Mouse (Mus musculus) E14TG2a.4 (cell line): ENCODE measurements around the gene Mast3.

Experiments
- H3K27me3 ChIP-seq: 2 replicates; pipeline ENCODE4 v1.6.1; 2014; ENCODE audit warnings: low read length, control low read depth; ENCODE audit not compliant: insufficient read depth
- H3K36me3 ChIP-seq: 2 replicates; pipeline ENCODE4 v1.6.1; 2014; ENCODE audit warnings: low read length, control low read depth; ENCODE audit not compliant: insufficient read depth
- H3K4me1 ChIP-seq: replicated peaks from 2 replicates; pipeline ENCODE4 v1.6.1; 2014; ENCODE audit warnings: low read depth, low read length, control low read depth
- H3K4me3 ChIP-seq: replicated peaks from 2 replicates; pipeline ENCODE4 v1.5.1; 2014; ENCODE audit warnings: mild to moderate bottlenecking, low read length
- H3K9me3 ChIP-seq: 2 replicates; pipeline ENCODE4 v1.6.1; 2014; ENCODE audit warnings: low read length, control low read depth
- CTCF ChIP-seq: conservative IDR thresholded peaks from 2 replicates; pipeline ENCODE4 v1.5.1; 2014; ENCODE audit warnings: low read length
- NANOG ChIP-seq: IDR thresholded peaks from 2 replicates; pipeline ENCODE4 v1.6.1; 2014; ENCODE audit warnings: borderline replicate concordance, low read length, mixed read lengths
- POU5F1 ChIP-seq: IDR thresholded peaks from 2 replicates; pipeline ENCODE4 v1.6.1; 2014; ENCODE audit warnings: low read length, borderline replicate concordance

Mast3 gene

DNA sequence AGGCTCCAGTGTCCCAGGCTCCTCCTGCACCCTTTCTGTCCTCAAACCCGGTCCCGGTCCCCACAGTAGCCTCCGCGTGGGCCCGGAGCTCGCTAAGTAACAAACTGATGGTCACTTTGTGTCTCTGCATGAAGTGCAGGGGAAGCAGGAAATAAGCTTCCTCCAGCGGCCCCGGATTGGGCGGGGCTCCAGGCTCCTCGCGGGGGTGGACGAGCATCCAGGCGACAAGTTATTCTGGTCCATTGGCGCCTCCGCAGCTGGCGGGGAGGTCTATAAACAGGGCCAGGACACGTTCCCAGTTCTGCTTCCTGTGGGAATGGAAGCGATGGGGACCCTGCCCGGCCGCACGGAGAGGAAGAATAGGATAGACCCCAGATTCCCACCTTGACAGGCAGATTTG is 51.7 kb downstream of the Mast3 start:
- Histone ChIP-seq H3K4me1 (peaks cover 62% of the 10 kb centered on the region), H3K4me3 (peak overlapping the region; percentile 69), H3K36me3 (peaks cover 23% of the 10 kb centered on the region), H3K9me3 (no peaks in the 10 kb centered on the region), H3K27me3 (peaks cover 21% of the 10 kb centered on the region)
- no peak for TF ChIP-seq CTCF
- no peak for TF ChIP-seq NANOG
- TF ChIP-seq POU5F1 = no peak

DNA sequence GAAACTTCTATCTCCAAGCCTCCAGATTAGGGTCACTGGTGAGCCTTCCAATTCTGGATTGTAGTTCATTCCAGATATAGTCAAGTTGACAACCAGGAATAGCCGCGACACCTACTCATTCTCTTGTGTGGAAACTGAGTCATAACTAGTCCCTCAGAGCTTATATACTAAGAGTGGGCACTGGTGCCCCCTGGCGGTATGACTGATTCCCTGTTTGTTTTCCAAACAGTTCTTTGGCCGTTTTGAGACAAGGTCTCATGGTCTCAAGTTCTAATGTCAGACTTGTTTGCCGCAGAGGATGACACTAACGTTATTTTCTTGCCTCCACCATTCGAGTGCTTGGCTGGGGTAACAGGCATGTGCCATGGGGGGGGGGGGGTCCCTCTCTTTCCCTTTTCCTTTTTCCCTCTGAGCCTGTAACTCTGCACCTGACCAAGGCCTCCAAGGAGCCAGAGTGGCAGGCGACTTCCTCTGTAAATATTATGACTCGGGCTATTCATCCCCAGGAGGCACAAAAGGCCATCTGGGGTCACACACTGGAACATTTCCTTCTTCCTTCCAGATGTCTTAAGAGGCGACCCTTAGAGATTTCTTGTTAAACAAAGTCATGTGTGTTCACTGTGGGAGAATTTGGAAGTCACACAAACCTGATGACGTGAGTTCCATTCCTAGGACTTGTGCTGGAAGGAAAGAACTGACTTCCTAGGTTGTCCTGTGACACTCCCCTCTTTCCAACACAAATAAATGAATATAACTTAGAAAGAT is 52.7 kb downstream of the Mast3 start:
- peak overlapping the region; percentile 69; the same call in 1 of the 2 replicates for H3K4me3 ChIP-seq
- H3K27me3 ChIP-seq = peaks cover 31% of the 10 kb centered on the region
- no peaks in the 10 kb centered on the region for H3K9me3 ChIP-seq
- H3K36me3 ChIP-seq = peaks cover 13% of the 10 kb centered on the region
- TF ChIP-seq NANOG (no peak), CTCF (peak; percentile 78)
- H3K4me1 ChIP-seq = peaks cover 64% of the 10 kb centered on the region

DNA sequence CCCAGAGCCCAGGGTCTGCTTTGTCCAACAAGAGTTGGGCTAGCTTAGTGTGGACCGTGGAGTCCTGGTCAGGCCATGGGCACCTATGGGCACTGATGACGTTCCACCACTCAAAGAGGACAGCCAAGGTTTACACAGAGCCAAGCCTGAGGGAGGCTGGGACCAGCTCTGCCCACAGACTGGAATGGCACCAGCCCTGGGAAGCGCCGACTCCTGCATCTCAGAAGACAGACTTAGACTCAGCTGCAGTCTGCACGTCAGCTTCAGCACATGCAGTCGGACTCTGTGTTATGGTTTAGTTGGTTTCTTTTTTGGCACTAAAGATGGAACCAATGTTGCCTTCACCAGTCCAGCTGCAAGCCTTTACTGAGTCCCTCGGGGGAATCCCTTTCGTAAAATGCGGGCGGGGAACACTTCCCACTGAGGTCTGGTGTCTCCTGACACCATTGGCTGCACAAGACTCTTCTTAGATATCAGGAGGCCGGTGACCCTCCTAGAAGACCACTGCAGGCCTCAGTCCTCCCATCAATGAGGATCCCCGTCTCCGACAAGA is 54.6 kb downstream of the Mast3 start:
- Histone ChIP-seq H3K36me3 (no peaks in the 10 kb centered on the region), H3K4me3 (no peak overlapping the region), H3K27me3 (peaks cover 50% of the 10 kb centered on the region), H3K9me3 (no peaks in the 10 kb centered on the region), H3K4me1 (peaks cover 68% of the 10 kb centered on the region)
- no peak for TF ChIP-seq POU5F1
- no peak for TF ChIP-seq CTCF
- no peak for TF ChIP-seq NANOG

DNA sequence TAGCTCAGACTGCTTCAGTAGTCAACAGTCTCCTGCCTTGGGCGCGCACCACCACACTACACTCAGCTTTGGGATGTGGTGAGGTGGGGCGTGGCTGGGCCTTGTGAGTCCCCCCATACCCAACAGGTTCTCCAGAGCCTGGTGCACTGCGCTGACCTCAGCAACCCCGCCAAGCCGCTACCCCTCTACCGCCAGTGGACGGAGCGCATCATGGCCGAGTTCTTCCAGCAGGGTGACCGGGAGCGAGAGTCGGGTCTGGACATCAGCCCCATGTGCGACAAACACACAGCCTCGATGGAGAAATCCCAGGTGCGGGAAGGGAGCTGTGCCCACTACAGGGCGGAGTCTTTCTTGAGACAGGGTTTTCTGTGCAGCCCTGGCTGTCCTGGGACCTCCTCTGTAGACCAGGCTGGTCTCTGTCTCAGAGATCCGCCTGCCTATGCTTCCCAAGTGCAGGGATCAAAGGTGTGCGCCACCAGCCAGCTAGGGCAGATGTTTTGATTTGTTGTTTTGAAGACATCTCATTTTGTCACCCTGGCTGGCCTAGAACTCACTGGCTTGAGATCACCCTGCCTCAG is 55.7 kb downstream of the Mast3 start:
- Histone ChIP-seq H3K4me3 (peak overlapping the region; percentile 50), H3K36me3 (no peaks in the 10 kb centered on the region), H3K4me1 (peaks cover 73% of the 10 kb centered on the region), H3K27me3 (peaks cover 57% of the 10 kb centered on the region), H3K9me3 (no peaks in the 10 kb centered on the region)
- no peak for TF ChIP-seq POU5F1
- no peak for TF ChIP-seq CTCF
- TF ChIP-seq NANOG = no peak

DNA sequence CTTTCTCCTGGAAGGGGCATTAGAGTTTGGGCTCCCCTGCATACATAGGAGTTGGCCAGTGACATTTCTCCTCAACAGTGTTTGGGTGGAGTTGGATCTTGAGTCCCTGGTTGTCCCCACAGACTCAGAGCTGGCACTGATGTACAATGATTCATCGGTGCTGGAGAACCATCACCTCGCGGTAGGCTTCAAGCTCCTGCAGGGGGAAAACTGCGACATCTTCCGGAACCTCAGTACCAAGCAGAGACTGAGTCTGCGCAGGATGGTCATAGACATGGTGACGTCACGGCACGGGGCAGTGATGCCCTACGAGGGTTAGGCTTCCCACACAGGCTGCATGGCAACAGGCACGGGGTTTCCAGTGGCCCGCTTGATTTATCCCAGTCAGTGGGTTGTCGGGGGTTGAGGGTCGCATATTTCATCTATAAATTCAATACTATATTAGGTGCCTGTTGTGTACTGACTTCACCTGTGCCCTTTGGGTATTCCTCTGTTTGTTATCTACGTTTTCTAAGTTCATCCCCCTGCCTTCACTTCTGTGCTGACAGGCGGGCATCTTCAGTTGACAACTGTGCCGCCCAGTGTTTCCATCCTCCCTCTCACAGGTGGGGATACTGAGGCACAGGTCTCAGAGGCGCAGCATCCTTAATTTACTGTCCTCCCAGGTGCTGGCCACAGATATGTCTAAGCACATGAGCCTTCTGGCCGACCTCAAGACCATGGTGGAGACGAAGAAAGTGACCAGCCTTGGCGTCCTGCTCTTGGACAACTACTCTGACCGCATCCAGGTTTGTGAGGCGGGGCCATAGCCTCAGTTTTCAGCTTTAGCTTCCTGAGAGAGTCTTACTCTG is 56.4 kb downstream of the Mast3 start:
- Histone ChIP-seq H3K9me3 (no peaks in the 10 kb centered on the region), H3K27me3 (peaks cover 65% of the 10 kb centered on the region), H3K4me1 (peaks cover 73% of the 10 kb centered on the region), H3K4me3 (peak overlapping the region; percentile 50), H3K36me3 (no peaks in the 10 kb centered on the region)
- TF ChIP-seq POU5F1 (no peak), NANOG (no peak), CTCF (no peak)

DNA sequence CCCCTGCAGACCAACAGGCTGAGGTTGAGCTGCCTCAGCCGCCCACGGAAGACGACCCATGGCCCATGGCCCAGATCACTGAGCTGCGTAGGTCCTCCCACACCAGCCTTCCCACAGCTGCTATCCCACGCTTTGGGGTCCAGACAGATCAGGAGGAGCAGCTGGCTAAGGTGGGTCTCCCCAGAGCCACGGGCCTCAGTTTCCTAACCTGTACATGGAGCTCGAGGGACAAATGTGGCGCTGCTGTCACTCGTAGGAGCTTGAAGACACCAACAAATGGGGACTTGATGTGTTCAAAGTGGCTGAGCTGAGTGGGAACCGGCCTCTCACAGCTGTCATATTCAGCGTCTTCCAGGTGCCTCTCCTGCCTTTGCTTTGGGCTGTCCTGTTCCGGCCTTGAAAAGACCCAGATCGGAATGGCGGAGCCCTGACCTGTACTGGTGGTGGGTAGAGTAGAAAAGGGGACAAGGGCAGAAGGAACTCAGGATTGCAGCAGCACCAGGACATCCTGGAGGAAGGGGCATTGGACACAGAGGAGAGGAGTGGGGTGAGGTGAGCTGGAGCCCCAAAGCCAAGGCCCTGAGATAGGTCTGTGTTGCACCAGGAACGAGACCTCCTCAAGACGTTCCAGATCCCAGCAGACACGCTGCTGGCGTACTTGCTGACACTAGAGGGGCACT is 57.5 kb downstream of the Mast3 start:
- TF ChIP-seq NANOG (no peak), POU5F1 (no peak), CTCF (no peak)
- H3K4me1 ChIP-seq = peaks cover 73% of the 10 kb centered on the region
- peaks cover 76% of the 10 kb centered on the region for H3K27me3 ChIP-seq
- no peaks in the 10 kb centered on the region for H3K36me3 ChIP-seq
- H3K9me3 ChIP-seq = no peaks in the 10 kb centered on the region
- peak overlapping the region; percentile 46 for H3K4me3 ChIP-seq

DNA sequence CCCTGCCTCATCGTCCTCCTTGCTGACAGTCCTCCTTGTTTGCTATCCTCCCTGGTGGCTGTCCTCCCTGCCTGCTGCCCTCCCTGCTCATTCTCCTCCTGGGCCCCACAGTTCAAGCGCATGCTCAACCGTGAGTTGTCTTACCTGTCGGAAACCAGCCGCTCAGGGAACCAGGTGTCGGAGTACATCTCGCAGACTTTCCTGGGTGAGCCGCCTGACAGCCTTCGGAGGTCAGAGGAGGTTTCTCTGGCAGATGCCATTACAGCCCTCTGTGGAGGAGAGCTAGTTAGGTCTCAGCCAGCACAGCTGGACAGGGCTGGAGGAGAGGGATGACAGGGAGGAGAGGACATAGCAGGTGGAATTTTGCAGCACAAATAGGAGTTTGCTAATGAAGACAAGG is 58.2 kb downstream of the Mast3 start:
- Histone ChIP-seq H3K4me1 (peaks cover 76% of the 10 kb centered on the region), H3K9me3 (no peaks in the 10 kb centered on the region), H3K27me3 (peaks cover 83% of the 10 kb centered on the region), H3K36me3 (no peaks in the 10 kb centered on the region), H3K4me3 (no peak overlapping the region)
- TF ChIP-seq CTCF = no peak
- no peak for TF ChIP-seq NANOG
- no peak for TF ChIP-seq POU5F1
